Mouse (Mus musculus) heart, adult 2 months (tissue): ENCODE data around the gene Psma3. TPM values are rescaled to one million over a fixed set of nuclear protein-coding genes. Genes with fewer than 3 reads are reported as not detected.

ENCODE experiments used
- DNase-seq, 2 experiments: peaks; one replicate each; pipeline ENCODE4 v3.0.0; 2021
- H3K27ac ChIP-seq: fragments of 200-600 bp; 2 replicates; pipeline ENCODE4 v1.8.1; 2022
- H3K27me3 ChIP-seq: fragments of 200-500 bp; 2 replicates; pipeline ENCODE4 v1.6.1; 2012; ENCODE audit warnings: mild to moderate bottlenecking, low read length, inconsistent platforms, mixed read lengths; ENCODE audit not compliant: control insufficient read depth, insufficient read depth
- H3K36me3 ChIP-seq: fragments of 200-500 bp; 2 replicates; pipeline ENCODE4 v1.6.1; 2012; ENCODE audit warnings: low read length, inconsistent platforms; ENCODE audit not compliant: control insufficient read depth, insufficient read depth
- H3K4me1 ChIP-seq: fragments of 200-500 bp; 2 replicates; pipeline ENCODE4 v1.6.1; 2011; ENCODE audit warnings: low read length; ENCODE audit not compliant: control insufficient read depth, insufficient read depth
- H3K4me3 ChIP-seq: fragments of 200-600 bp; 2 replicates; pipeline ENCODE4 v1.8.1; 2022
- H3K79me2 ChIP-seq: fragments of 200-500 bp; replicated peaks from 2 replicates; pipeline ENCODE4 v1.6.1; 2012; ENCODE audit warnings: mild to moderate bottlenecking, inconsistent platforms, low read length, moderate library complexity, mixed read lengths; ENCODE audit not compliant: control insufficient read depth, insufficient read depth
- H3K9ac ChIP-seq: fragments of 200-500 bp; 2 replicates; pipeline ENCODE4 v1.6.1; 2012; ENCODE audit warnings: low read depth, mild to moderate bottlenecking, control low read depth, inconsistent platforms, low read length, mixed read lengths
- CTCF ChIP-seq: fragments of 200-600 bp; IDR thresholded peaks from 2 replicates; pipeline ENCODE4 v1.8.1; 2022; ENCODE audit warnings: antibody characterized with exemption, mild to moderate bottlenecking, moderate library complexity
- EP300 ChIP-seq: fragments of 200-500 bp; IDR thresholded peaks from 2 replicates; pipeline ENCODE4 v1.6.1; 2011; ENCODE audit warnings: low read depth, low read length, control low read depth; ENCODE audit not compliant: insufficient read depth
- POLR2A ChIP-seq: fragments of 200-500 bp; IDR thresholded peaks from 2 replicates; pipeline ENCODE4 v1.6.1; 2011; ENCODE audit warnings: mild to moderate bottlenecking, low read depth, low read length, control low read depth; ENCODE audit not compliant: insufficient read depth
- WGBS: fragments of 180-500 bp; shearing (Covaris S2); methylation state at CpG from one replicate; pipeline ENCODE4 v1.1.7; 2018; 5-methylcytosine and 5-hydroxymethylcytosine counted together
- intact Hi-C: fragments of 180-260 bp; cut with DNase I; formaldehyde crosslinking; loops from one replicate; pipeline ENCODE4 v1.15.1; 2025
- polyA plus RNA-seq: library from polyadenylated mRNA; depleted of rRNA; stranded (reverse); fragments of >200 nt; gene quantifications from 2 replicates; pipeline ENCODE4 v1.2.3, GENCODE M21; 2012; rRNA removed
- total RNA-seq, 2 experiments: library from RNA; stranded (reverse); gene quantifications; 2 replicates each; pipeline ENCODE4 v1.2.3; 2021

The Psma3 gene
- total and polyA plus RNA-seq, 3 experiments, result 27.6 to 186 (median 174) TPM

- 92% methylated on average over 3 of the region's 3 CpGs for WGBS
- no peak for TF ChIP-seq CTCF
- intact Hi-C loops, result no loop called here
- Histone ChIP-seq H3K27ac (no peak overlapping the region), H3K79me2 (0 out of 2 replicates have a peak, but pooled peaks cover 1% of the 10 kb centered on the region), H3K27me3 (no peaks in the 10 kb centered on the region), H3K4me1 (peaks cover 10% of the 10 kb centered on the region), H3K36me3 (peaks cover 11% of the 10 kb centered on the region), H3K4me3 (no peak overlapping the region), H3K9ac (no peak overlapping the region)
- DNase-seq, result no peak
Observed at GRCm38 (mm10) chr12:71043571-71043970, 69.2 kb downstream of the Psma3 start.

GRCm38 (mm10) chr12:71044488-71044887 lies 70.1 kb downstream of the Psma3 start:
- H3K79me2 ChIP-seq, result 0 out of 2 replicates have a peak, but pooled peaks cover under 1% of the 10 kb centered on the region
- H3K27me3 ChIP-seq, result no peaks in the 10 kb centered on the region
- H3K4me1 ChIP-seq, result peaks cover 10% of the 10 kb centered on the region
- H3K36me3 ChIP-seq, result peaks cover 11% of the 10 kb centered on the region
- no peak for TF ChIP-seq CTCF
- TF ChIP-seq EP300, result no peak
- no peak for TF ChIP-seq POLR2A
- H3K27ac ChIP-seq, result no peak overlapping the region
- no peak for DNase-seq
- no peak overlapping the region for H3K9ac ChIP-seq
- no peak overlapping the region for H3K4me3 ChIP-seq
- intact Hi-C loops, result no loop called here
- WGBS, result 92% methylated on average over 2 of the region's 2 CpGs

Other genes with a start within 250 kb of the Psma3 start
- gene Frmd6, start 149.1 kb upstream of the Psma3 start, total RNA-seq, result 10 to 100 TPM; 31.4 to 33.2 TPM
- gene Frmd6, start 149.1 kb upstream of the Psma3 start, polyA plus RNA-seq, result 17.3 and 28.7 TPM in 2 replicates
- gene Actr10, start 36.8 kb upstream of the Psma3 start, total RNA-seq, result 100 to 1,000 TPM; 111 to 134 TPM
- gene Actr10, start 36.8 kb upstream of the Psma3 start, polyA plus RNA-seq, result 30.0 and 66.9 TPM in 2 replicates
- 10 to 100 TPM; 14.1 to 15.3 TPM for gene Arid4a, start 41.4 kb downstream of the Psma3 start, total RNA-seq
- 2.5 and 4.0 TPM in 2 replicates for gene Arid4a, start 41.4 kb downstream of the Psma3 start, polyA plus RNA-seq
- gene Tomm20l, start 136.8 kb downstream of the Psma3 start, total RNA-seq, result under 1 TPM in 1 of 2 experiments, not detected in 1; 0.81 TPM
- not detected in 2 replicates for gene Tomm20l, start 136.8 kb downstream of the Psma3 start, polyA plus RNA-seq
- 10 to 100 TPM; 27.4 to 32.3 TPM for gene Timm9, start 162.1 kb downstream of the Psma3 start, total RNA-seq
- 12.1 and 16.7 TPM in 2 replicates for gene Timm9, start 162.1 kb downstream of the Psma3 start, polyA plus RNA-seq
- gene 2700049A03Rik, start 162.2 kb downstream of the Psma3 start, total RNA-seq, result 1 to 10 TPM; 3.0 to 3.4 TPM
- 1.3 and 2.2 TPM in 2 replicates for gene 2700049A03Rik, start 162.2 kb downstream of the Psma3 start, polyA plus RNA-seq